Mouse (Mus musculus) bone marrow, adult 2 months (tissue): Measurements from ENCODE around the gene Thbs2.

Source experiments
- CTCF ChIP-seq: fragments of 200-500 bp; IDR thresholded peaks from 2 replicates; pipeline ENCODE4 v1.5.1; 2011; ENCODE audit warnings: low read length, control low read depth; ENCODE audit not compliant: control insufficient read depth, insufficient read depth
- POLR2A ChIP-seq: fragments of 200-500 bp; IDR thresholded peaks from 2 replicates; pipeline ENCODE4 v1.6.1; 2011; ENCODE audit warnings: low read depth, mild to moderate bottlenecking, control low read depth, low read length, borderline replicate concordance; ENCODE audit not compliant: control insufficient read depth

DNA sequence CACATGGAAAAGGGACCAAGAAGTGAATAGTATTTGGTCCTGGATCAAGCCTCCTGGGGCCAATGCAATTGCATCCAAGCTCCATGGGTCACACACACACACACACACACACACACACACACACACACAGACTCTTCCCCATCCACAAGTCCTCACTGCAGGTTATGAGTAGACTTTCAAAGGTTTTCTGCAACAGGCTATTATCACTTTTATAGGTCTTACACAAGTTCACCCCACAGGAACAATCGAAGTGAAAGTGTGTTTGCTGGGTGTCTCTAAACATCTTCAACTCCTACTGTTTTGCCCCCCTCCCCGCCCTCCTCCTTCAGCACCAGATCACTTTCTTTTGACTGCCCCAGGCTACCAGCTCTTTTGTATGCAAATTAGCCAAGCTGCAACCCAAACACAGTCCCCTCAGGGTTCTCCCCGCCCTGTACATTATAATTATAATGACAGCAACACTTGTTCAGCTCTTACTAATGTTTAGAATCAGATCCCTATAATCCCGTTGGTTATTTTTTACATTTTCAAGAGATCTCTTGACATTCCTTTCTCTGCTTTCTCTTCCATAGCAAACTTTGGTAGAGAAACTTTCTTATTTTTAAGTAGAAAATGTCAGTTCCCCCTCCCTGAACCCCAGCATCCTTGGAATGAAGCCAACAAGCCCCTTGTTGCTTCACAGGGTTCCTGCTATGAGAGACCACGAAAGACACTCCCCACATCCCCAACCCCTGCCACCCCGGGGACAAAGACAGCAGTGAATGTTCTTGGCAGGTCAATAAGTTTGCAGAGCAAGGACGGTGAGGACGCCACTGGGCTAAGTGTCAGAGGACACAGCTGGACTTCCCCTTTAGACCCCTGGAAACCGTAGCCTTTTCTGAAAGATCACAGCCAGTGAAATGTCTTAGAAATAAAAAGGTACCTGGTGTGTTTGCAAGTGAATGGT, 714 bp downstream of the Thbs2 start:
- no peak for TF ChIP-seq CTCF
- TF ChIP-seq POLR2A = no peak
